Mouse (Mus musculus) inflammation-experienced regulatory T-cells, adult 6 months (primary cell): ENCODE results near the gene Tarbp2. TPM values are rescaled to one million over a fixed set of nuclear protein-coding genes. Genes with fewer than 3 reads are reported as not detected.

Experiments used
- polyA plus RNA-seq, 3 experiments: library from polyadenylated mRNA; unstranded; fragments of 100-300 nt; shearing (Covaris generic); gene quantifications; one replicate each; pipeline ENCODE4 v1.2.1; 2017

The Tarbp2 gene
- polyA plus RNA-seq, 3 experiments from 2014 or later, result 22.8 to 34.5 (median 27.5) TPM

Other genes starting within 250 kb of the Tarbp2 start
- not detected for gene Gm9918, start 247.6 kb upstream of the Tarbp2 start, polyA plus RNA-seq
- 10 to 100 TPM; 30.8 to 33.1 (median 31.8) TPM for gene Mfsd5, start 238.7 kb upstream of the Tarbp2 start, polyA plus RNA-seq
- 10 to 100 TPM in 1 of 3 experiments, 1 to 10 TPM in 2; 1.9 to 17.9 (median 3.2) TPM for gene Espl1, start 221.9 kb upstream of the Tarbp2 start, polyA plus RNA-seq
- 1,000 to 10,000 TPM in 2 of 3 experiments, 100 to 1,000 TPM in 1; 936 to 1,841 (median 1,443) TPM for gene Pfdn5, start 192.1 kb upstream of the Tarbp2 start, polyA plus RNA-seq
- gene Myg1, start 186.5 kb upstream of the Tarbp2 start, polyA plus RNA-seq, result 100 to 1,000 TPM; 102 to 153 (median 123) TPM
- gene Aaas, start 167.4 kb upstream of the Tarbp2 start, polyA plus RNA-seq, result 10 to 100 TPM; 39.8 to 53.2 (median 43.1) TPM
- gene Sp7, start 151.0 kb upstream of the Tarbp2 start, polyA plus RNA-seq, result not detected
- gene Sp1, start 112.0 kb upstream of the Tarbp2 start, polyA plus RNA-seq, result 10 to 100 TPM; 19.1 to 23.3 (median 22.6) TPM
- gene Amhr2, start 72.8 kb upstream of the Tarbp2 start, polyA plus RNA-seq, result not detected
- 1,000 to 10,000 TPM; 1,063 to 1,565 (median 1,138) TPM for gene Prr13, start 59.2 kb upstream of the Tarbp2 start, polyA plus RNA-seq
- 100 to 1,000 TPM; 156 to 225 (median 201) TPM for gene Pcbp2, start 47.7 kb upstream of the Tarbp2 start, polyA plus RNA-seq
- gene Gm10337, start 14.5 kb upstream of the Tarbp2 start, polyA plus RNA-seq, result not detected
- 1 to 10 TPM; 6.6 to 10.0 (median 7.5) TPM for gene Map3k12, start 1.1 kb upstream of the Tarbp2 start, polyA plus RNA-seq
- 1 to 10 TPM; 1.1 to 6.1 (median 3.2) TPM for gene Npff, start 6.8 kb downstream of the Tarbp2 start, polyA plus RNA-seq
- under 1 TPM in 1 of 3 experiments, not detected in 2; 0.85 TPM for gene Gm28047, start 106.9 kb downstream of the Tarbp2 start, polyA plus RNA-seq
- 10 to 100 TPM; 20.8 to 59.2 (median 45.1) TPM for gene Atf7, start 107.3 kb downstream of the Tarbp2 start, polyA plus RNA-seq
- gene Atp5g2, start 154.2 kb downstream of the Tarbp2 start, polyA plus RNA-seq, result 10 to 100 TPM; 32.4 to 64.3 (median 37.5) TPM
- gene Calcoco1, start 204.0 kb downstream of the Tarbp2 start, polyA plus RNA-seq, result 10 to 100 TPM; 22.0 to 43.9 (median 37.8) TPM